Mouse (Mus musculus) thymus, postnatal 25 days (tissue): ENCODE data around the gene Fam71e1.

Experiments used
- DNase-seq: peaks from one replicate; pipeline ENCODE4 v3.0.0; 2022

The Fam71e1 gene

GRCm38 (mm10) chr7:44536590-44536968, 40.2 kb downstream of the Fam71e1 start:
- no peak for DNase-seq

DNA sequence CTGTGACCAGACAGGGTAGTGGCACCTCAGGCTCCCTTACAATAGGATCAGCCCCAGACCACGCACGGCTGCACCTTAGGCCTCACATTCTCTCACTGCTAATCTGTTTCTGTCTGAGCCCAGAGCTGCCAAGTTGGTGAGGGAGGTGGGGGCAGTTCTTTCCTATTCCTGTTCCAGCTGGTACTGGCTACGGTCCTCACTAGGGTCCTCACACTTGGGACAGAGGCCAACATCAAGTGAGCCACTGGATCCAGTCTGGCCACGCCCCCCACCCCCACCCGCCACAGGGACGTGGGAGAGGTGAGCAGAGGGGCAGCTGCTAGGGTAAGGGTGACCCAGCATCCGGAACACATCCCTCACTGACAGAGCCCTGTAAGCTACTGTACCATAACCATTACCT, 40.6 kb downstream of the Fam71e1 start:
- DNase-seq = no peak

DNA sequence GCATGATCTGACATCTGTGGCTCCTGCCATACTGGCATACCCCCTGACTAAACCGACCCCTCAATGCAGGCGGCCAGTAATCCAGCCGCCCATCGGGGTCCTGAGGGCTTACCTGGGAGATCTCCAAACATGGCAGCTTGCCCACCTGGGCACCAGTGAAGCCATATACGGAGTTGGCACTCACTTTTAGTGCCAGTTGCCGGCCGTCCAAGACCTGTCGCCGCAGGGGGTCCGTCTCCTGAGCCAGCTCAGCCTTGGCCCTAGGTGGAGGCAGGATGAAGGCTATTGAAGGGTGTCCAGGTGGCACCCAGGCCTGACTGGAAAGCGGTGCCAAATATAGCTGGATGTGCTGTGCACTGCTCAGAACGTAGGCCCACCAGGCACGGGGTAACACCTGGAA, 41.1 kb downstream of the Fam71e1 start:
- no peak for DNase-seq

DNA sequence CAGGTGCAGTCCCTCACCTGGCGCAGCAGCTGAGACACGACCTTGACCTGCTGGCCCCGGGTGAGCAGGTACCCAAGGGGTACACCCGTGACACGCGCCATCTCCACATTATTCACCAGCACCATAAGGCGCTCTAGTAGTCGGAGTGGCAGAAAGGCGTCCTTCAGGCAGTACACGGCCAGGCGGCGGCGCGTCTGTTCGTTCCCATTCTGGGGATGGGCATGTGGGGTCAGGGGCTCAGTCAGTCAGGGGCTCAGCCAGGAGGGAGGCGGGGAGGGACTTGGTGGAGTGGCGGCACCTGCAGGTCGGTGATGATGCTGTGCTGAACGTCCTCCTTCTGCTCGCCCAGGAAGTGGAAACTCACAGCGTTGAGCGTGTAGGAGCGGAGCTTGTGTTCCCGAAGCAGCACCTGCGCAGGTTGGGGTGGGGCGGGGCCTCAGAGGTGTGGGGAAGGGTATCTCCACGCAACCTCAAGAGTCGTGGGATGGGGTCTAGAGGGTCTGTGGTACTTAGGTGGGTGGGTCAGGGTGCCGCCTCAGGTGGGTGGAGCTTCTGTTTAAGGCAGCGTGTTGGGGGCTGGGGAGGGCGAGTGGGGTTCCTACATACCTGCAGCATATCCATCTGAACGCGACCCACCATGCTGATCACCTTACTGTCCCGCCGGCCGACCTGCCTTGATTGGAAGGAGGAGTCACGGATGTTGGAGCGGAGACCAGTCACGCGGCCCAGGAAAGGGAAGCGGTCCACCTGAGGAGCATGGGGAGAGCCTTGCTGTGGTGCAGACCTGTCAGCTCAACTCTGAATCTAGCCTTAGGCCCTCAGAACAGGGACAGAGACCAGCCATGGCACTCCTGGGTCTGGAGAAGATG, 42.6 kb downstream of the Fam71e1 start:
- no peak for DNase-seq

GRCm38 (mm10) chr7:44542555-44542954, 46.2 kb downstream of the Fam71e1 start:
- no peak for DNase-seq

- no peak for DNase-seq
Observed at GRCm38 (mm10) chr7:44543071-44543470, 46.7 kb downstream of the Fam71e1 start.

DNA sequence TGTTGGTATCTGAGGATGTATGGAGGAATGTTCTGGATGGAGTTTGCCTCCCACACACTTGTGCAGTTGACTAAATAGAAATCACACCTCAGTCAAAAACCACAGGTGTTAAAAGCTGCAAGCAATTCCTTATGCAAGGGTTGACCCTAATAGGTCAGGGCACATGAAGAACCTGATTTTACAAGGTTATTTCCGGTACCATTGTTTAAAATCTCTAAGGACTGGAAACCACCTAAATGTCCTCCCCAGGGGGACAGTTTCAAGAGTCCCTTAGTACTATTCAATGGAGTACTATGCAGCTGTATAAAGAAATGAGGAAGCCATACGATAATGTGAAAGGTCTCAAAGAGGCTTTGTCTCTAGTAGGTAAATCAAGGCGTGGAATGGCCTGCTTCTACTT, 49.9 kb downstream of the Fam71e1 start:
- DNase-seq = no peak

GRCm38 (mm10) chr7:44547041-44547440, 50.7 kb downstream of the Fam71e1 start:
- DNase-seq = no peak

DNA sequence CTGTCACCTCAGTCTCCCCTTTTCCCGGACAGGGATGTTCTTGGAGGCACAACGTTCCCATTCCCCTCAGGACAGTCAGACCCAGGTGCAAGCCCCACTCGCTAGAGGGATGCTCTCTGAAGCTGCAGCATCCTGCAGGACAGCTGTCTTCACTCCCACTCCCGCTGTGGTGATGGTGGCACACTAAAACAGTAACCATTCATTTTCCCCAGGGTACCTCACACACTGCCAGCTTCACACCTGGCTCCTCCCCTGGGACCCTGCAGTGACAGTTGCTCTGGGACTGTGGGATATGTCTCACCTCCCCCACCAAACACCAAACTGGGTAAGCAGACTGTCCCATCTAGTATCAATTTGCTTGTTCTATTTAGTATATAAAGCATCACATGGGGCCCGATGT, 51.3 kb downstream of the Fam71e1 start:
- DNase-seq = no peak

GRCm38 (mm10) chr7:44548497-44549087, 52.2 kb downstream of the Fam71e1 start, which contains the start of gene Pold1:
TSS of gene Pold1 (minus strand) at chr7:44548849.
- peak; percentile 100 for DNase-seq

DNA sequence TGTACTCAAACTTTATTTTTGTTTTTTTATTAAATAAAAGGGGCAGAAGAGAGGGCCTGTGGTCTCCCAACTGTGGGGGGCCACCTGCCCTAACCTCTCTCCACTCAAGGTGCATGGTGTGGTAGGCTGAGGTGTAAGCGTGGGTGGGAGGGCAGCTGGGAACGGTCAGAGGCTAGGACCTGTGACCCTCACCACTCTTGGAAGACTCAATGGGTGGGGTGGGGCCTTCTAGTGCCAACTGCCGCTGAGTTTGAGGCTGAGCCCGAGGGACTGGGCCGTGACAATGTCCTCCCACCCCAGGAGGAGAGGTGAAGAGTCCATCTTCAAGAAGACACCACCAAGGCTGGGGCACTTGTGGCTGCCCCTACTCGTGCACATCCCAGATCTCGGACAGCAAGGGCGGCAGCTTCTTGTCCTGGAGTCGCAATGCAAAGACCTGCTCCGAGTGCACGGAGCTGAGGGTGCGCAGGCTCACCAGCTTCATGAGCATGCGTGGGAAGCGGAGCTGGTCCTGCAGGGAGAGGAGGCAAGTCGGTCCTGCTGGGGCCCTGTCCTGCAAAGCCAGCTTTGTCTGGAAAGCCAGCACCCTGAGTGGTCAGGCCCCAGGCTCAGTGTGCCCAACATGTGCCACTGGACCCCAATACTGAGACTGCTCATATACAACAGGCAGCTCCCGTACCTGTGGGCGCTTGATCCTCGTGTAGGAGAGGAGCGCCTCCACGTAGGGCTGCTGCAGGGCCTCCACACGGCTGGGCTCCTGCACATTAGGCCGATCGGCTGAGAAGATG, 53.4 kb downstream of the Fam71e1 start:
- DNase-seq = no peak

DNA sequence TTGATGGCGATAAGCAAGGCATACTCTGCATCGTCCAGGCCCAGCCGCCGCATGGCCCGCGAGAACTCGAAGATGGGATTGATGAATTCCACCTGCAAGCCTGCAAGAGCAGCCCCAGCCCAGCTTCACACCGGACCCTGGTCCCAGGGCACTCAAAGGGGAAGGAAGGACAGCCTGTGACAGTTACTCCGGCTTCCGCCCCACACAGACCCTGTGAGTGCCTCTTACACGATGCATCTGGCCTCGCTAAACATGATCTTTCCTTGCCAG, 54.0 kb downstream of the Fam71e1 start:
- DNase-seq = no peak
